Mouse (Mus musculus) hindbrain, embryonic 16.5 days (tissue): ENCODE measurements at regions not wholly inside any gene's neighbourhood (a gene's known extent, or its start where the extent isn't known, plus 50 kb on each side); places are given as distances from the start of the nearest gene placed in this dataset.

ENCODE experiments used
- ATAC-seq: fragments of 200-750 bp; cut with Nextera tagmentation; 2 replicates; pipeline ENCODE4 v1.8.0; 2017; ENCODE audit warnings: moderate TSS enrichment, moderate library complexity
- H3K27ac ChIP-seq: fragments of 300-500 bp; sonication (generic); 2 replicates; pipeline ENCODE4 v1.5.1; 2014; ENCODE audit warnings: low read depth, mild to moderate bottlenecking, control low read depth, low read length, moderate library complexity
- H3K27me3 ChIP-seq: fragments of 300-500 bp; sonication (generic); replicated peaks from 2 replicates; pipeline ENCODE4 v1.6.1; 2014; ENCODE audit warnings: low read length; ENCODE audit not compliant: control insufficient read depth, insufficient read depth
- H3K36me3 ChIP-seq: fragments of 300-500 bp; sonication (generic); 2 replicates; pipeline ENCODE4 v1.6.1; 2014; ENCODE audit warnings: mild to moderate bottlenecking, low read length, moderate library complexity, mixed read lengths; ENCODE audit not compliant: control insufficient read depth, insufficient read depth
- H3K4me1 ChIP-seq: fragments of 300-500 bp; sonication (generic); 2 replicates; pipeline ENCODE4 v1.6.1; 2014; ENCODE audit warnings: low read depth, low read length; ENCODE audit not compliant: control insufficient read depth, insufficient read depth
- H3K4me2 ChIP-seq: fragments of 300-500 bp; sonication (generic); 2 replicates; pipeline ENCODE4 v1.6.1; 2014; ENCODE audit warnings: mild to moderate bottlenecking, low read length, control low read depth, moderate library complexity
- H3K4me3 ChIP-seq: fragments of 300-500 bp; sonication (generic); 2 replicates; pipeline ENCODE4 v1.5.1; 2014; ENCODE audit warnings: mild to moderate bottlenecking, low read length, control low read depth, moderate library complexity
- H3K9ac ChIP-seq: fragments of 300-500 bp; sonication (generic); 2 replicates; pipeline ENCODE4 v1.6.1; 2014; ENCODE audit warnings: low read depth, mild to moderate bottlenecking, control low read depth, low read length, moderate library complexity
- H3K9me3 ChIP-seq: fragments of 300-500 bp; sonication (generic); 2 replicates; pipeline ENCODE4 v1.6.1; 2014; ENCODE audit warnings: mild to moderate bottlenecking, low read length, moderate library complexity; ENCODE audit not compliant: control insufficient read depth
- WGBS: fragments of 180-500 bp; shearing (Covaris S2); extraction: QIAGEN DNeasy Blood & Tissue Kit; methylation state at CpG from one replicate; pipeline ENCODE4 v1.1.7; 2014; 5-methylcytosine and 5-hydroxymethylcytosine counted together

DNA sequence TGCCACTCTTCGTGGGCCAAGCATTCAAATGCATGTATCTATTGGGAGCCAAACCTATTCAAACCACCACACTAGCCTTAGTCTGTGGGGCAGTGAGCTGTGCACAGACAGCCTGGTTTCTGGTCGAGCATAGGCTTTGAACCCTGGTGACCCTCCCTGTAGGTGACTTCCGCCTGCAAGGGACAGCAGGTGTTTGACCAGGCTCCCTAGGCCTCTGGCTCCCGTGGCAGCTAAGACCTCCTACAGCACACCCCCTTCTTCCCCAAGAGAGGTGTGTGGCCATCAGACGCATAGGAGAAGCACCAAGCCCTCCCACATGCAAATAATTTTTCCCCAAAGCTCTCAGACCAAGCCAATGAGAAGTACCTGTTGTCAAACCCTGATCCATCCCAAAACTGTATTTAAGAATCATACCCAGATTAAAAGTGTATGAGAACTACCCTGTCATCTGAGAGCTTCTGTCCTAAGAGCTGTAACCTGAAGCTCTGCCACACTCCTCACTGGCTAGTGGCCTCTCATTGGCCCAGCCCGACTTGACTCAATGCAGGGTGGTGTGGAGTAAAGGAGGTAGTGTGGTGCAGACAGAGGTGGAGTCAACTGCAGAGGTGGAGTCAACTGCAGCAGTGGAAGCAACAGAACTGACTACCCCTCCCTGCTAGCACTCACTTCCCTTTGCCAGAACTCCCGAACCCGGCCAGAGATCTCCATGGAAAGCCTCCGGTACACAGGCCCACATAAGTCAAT is 82.5 kb upstream of the Usp38 start:
- H3K27ac ChIP-seq = no peak overlapping the region
- H3K4me3 ChIP-seq = no peak overlapping the region
- H3K36me3 ChIP-seq = no peaks in the 10 kb centered on the region
- WGBS = 58% methylated on average over 9 of the region's 9 CpGs
- no peaks in the 10 kb centered on the region for H3K9me3 ChIP-seq
- H3K27me3 ChIP-seq = no peaks in the 10 kb centered on the region
- H3K9ac ChIP-seq = no peak overlapping the region
- no peak overlapping the region for H3K4me2 ChIP-seq
- no peaks in the 10 kb centered on the region for H3K4me1 ChIP-seq
- ATAC-seq = no peak

DNA sequence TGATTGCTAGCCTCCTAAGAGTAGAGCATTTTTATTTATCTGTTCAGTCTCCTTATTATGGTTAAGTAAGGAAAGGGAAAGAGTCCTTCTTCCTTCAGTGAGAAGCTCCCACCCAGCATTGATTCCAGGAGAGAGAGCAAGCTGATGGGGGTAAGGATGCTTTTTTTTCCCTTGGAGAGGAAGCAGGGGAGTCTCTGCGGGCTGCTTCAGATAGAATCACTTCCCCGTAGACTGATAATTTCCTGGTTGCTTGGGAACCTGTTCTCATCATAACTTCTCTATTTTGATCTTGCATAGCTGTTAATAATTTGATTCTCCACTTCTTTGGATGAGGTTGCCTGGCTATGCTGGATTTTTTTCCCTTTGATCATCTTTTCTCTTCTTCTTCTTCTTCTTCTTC is 80.5 kb upstream of the Usp38 start:
- no peak overlapping the region for H3K27ac ChIP-seq
- no peaks in the 10 kb centered on the region for H3K36me3 ChIP-seq
- H3K4me2 ChIP-seq = no peak overlapping the region
- H3K4me3 ChIP-seq = no peak overlapping the region
- 82% methylated on average over 2 of the region's 2 CpGs for WGBS
- H3K27me3 ChIP-seq = no peaks in the 10 kb centered on the region
- H3K4me1 ChIP-seq = no peaks in the 10 kb centered on the region
- no peak for ATAC-seq
- no peaks in the 10 kb centered on the region for H3K9me3 ChIP-seq
- H3K9ac ChIP-seq = no peak overlapping the region

DNA sequence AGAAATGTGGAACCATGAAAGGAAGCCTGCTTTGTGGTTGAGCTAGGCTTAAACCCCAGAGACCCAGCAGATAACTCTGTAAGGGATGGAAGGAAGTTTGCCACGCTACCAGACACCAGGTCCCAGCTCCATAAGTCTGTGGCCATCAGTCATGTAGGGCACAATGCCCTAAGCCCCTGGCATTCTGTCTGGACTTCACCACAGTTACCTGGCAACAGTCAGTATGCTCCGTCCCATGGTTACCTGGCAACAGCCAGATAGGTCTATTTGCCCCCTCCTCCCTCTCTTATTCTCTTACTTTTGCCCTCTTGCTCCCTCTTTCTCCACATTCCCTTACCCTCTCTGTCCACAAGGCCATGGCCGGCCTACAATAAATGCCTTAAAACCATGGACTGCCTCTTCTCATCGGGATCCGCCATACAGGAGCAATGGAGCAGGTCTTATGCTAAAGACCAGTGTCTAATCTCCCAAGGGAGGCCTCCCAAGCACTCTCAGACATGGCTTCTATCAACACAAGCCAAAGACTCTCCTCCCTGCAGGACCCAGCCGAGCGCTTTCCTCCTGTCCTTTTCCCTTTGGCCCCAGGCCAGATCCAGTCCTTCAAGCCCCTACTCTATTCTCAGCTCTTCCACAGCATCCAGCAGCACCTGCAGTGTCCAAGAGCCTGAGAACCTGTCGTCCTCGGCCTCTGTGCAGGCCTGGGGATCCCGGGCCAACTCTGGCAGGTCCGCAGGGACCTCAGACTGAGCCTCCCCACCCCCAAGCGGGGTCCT is 66.3 kb upstream of the Usp38 start:
- Histone ChIP-seq H3K9ac (no peak overlapping the region), H3K9me3 (no peaks in the 10 kb centered on the region), H3K27me3 (no peaks in the 10 kb centered on the region), H3K27ac (no peak overlapping the region), H3K4me2 (no peak overlapping the region), H3K4me1 (no peaks in the 10 kb centered on the region), H3K36me3 (no peaks in the 10 kb centered on the region), H3K4me3 (no peak overlapping the region)
- ATAC-seq = 0 out of 2 replicates have a peak, but pooled peaks have one; percentile 60
- WGBS = 66% methylated on average over 12 of the region's 12 CpGs

DNA sequence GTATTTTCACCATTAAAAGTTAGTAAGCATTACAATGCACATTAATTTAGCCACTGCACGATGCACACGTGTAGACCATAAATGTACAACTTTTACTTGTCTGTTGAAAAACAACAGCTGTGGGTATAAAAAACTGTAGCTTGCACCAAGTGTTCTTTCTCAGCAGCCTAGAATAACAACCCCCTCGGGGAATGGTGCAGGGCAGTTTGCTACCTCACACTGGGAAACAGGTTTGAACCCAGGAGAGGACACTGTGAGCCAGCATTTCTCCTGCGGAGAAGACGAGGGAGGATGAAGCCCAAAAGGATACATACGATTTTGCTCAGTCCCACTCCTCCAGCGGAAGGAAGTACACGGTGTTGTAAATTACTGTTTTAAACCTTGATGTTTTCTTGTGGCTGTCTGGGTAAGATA is 65.2 kb upstream of the Usp38 start:
- H3K36me3 ChIP-seq = no peaks in the 10 kb centered on the region
- H3K27me3 ChIP-seq = no peaks in the 10 kb centered on the region
- no peaks in the 10 kb centered on the region for H3K9me3 ChIP-seq
- H3K9ac ChIP-seq = no peak overlapping the region
- no peak for ATAC-seq
- 80% methylated on average over 8 of the region's 8 CpGs for WGBS
- H3K4me2 ChIP-seq = no peak overlapping the region
- no peaks in the 10 kb centered on the region for H3K4me1 ChIP-seq
- H3K4me3 ChIP-seq = no peak overlapping the region
- H3K27ac ChIP-seq = no peak overlapping the region

DNA sequence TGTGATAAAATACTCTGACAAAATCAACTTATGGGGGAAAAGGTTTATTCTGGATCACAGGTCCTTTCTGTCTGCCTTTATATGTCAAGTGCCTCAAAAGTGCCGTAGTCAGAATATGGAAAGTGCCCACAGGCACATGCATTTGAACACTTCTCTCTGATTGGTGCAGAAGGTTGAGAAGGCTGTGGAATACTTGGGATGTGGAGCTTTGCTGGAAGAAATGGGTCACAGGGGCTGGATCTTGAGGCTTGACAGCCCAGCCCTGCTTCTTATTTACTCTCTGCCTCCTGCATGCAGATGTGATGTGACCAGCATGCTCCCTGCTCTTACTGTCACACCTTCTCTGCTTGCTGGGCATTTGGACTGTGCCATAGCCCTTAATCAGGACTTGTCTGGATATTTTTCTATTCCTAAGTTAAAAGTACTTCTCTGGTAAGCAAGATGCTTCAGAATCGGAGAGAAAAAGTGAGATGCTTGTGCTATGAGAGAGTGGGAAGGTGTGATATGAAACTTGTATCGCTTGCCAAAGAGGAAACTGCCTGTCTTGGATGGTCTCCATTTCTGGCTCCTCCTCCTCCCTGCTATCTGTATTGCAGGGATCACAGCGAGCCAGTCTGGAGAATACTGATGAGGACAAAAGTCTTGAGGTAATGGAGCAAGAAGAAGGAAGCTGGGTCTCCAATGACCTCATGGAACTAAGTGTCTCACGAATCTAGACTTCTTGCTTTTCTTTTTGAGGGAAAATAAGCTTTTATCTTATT is 54.5 kb upstream of the Usp38 start:
- Histone ChIP-seq H3K27ac (no peak overlapping the region), H3K4me3 (no peak overlapping the region), H3K9ac (no peak overlapping the region), H3K4me2 (no peak overlapping the region), H3K27me3 (no peaks in the 10 kb centered on the region), H3K9me3 (no peaks in the 10 kb centered on the region), H3K4me1 (no peaks in the 10 kb centered on the region), H3K36me3 (no peaks in the 10 kb centered on the region)
- ATAC-seq = no peak
- WGBS = 77% methylated on average over 5 of the region's 5 CpGs

DNA sequence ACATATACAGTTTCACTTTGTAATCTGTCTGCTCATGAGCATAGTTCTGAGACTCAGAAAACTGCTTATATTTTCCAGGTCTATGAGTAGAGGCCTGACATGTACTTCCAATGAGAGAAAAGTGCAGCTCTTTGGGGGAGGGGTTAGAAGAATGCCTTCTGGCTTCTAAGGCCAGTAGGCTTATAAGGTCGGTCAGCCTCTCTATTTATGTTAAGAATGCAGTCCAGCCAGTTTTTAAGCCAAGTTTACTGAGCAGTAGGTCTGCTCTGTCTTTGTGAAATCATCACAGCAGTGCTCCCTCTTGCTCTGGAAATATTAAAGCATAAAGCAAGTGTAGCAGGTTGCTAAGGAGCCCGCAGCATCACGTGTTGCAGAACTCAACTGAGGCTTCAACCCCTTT is 53.8 kb upstream of the Usp38 start:
- no peak for ATAC-seq
- 80% methylated on average over 3 of the region's 3 CpGs for WGBS
- no peak overlapping the region for H3K4me3 ChIP-seq
- H3K36me3 ChIP-seq = no peaks in the 10 kb centered on the region
- no peak overlapping the region for H3K9ac ChIP-seq
- no peak overlapping the region for H3K4me2 ChIP-seq
- H3K27ac ChIP-seq = no peak overlapping the region
- H3K27me3 ChIP-seq = no peaks in the 10 kb centered on the region
- H3K9me3 ChIP-seq = no peaks in the 10 kb centered on the region
- no peaks in the 10 kb centered on the region for H3K4me1 ChIP-seq

DNA sequence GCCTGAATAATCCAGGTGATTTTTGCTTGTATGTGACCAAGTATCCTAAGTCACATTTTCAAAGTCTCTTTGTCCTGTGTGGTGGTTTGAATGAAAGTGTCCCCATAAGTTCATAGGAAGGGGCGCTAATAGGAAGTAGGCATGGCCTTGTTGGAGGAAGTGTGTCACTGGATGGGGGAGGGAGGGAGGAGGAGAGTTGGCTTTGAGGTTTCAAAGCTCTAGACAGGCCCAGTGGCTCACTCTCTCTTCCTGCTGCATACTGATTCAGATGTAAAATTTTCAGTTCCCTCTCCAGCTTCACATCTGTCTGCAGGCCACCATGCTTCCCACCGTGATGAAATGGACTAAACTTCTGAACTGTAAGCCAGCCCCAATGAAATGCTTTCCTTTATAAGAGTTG is 52.0 kb upstream of the Usp38 start:
- H3K27me3 ChIP-seq = no peaks in the 10 kb centered on the region
- H3K36me3 ChIP-seq = no peaks in the 10 kb centered on the region
- no peak overlapping the region for H3K27ac ChIP-seq
- no peaks in the 10 kb centered on the region for H3K9me3 ChIP-seq
- no peak overlapping the region for H3K4me2 ChIP-seq
- no peak for ATAC-seq
- H3K9ac ChIP-seq = no peak overlapping the region
- no peaks in the 10 kb centered on the region for H3K4me1 ChIP-seq
- no peak overlapping the region for H3K4me3 ChIP-seq
- WGBS = 89% methylated on average over 2 of the region's 2 CpGs
